Mouse (Mus musculus): ENCODE data around the gene Ugt1a1.

- TF ChIP-seq CTCF (IDR thresholded peaks at IDR 0.05; ENCODE audit: low read depth) (no peak), EP300 (IDR thresholded peaks at IDR 0.05; ENCODE audit: low read depth) (no peak)
These were observed 25.3 kb upstream of the Ugt1a1 start for GRCm38 (mm10) chr1:88186325-88186935.
